In genomic region chr19:28963513-28963841, GRCm38 (mm10) we compare ENCODE assay signal across 9 mouse cellular contexts. TPM values are rescaled to one million over a fixed set of nuclear protein-coding genes. Genes with fewer than 3 reads are reported as not detected.
DNase-seq lines count a peak whose midpoint lies in the region; ATAC-seq and TF ChIP-seq lines count a peak whose summit lies in the region.
"Had no signal": no experiment of that assay in that cellular context is flagged by ENCODE, and none has a peak within 500 bp of the region (broad histone marks: within the 10 kb centered on the region; RNA-seq: fewer than 3 reads in every experiment).

No protein-coding gene starts in this region.

- no peaks in the 10 kb centered on the region for H3K9me3 ChIP-seq in heart, embryonic 16.5 days (replicated peaks; ENCODE audit: control insufficient read depth, low read length)

- no peak for ATAC-seq in heart, embryonic 16.5 days (replicated peaks; ENCODE audit: extremely low read depth, insufficient read depth, low FRiP score)

- no peak for TF ChIP-seq CTCF in bone marrow, adult 2 months (IDR thresholded peaks at IDR 0.05; ENCODE audit: control insufficient read depth, insufficient read depth, low read length)

- intact Hi-C loops in left cerebral cortex, postnatal 25 days (cut with DNase I) = loop anchor here (2.0 to 10.0 kb wide), 4 partner anchors 55 to 289 kb away; partner anchors contain the start of gene Jak2

- no peaks in the 10 kb centered on the region for H3K27me3 ChIP-seq in heart, embryonic 16.5 days (ENCODE audit: control insufficient read depth, insufficient read depth, low read length)

- no peaks in the 10 kb centered on the region for H3K36me3 ChIP-seq in heart, embryonic 16.5 days (ENCODE audit: control insufficient read depth, insufficient read depth)
- H3K36me3 ChIP-seq in macrophage (ENCODE audit: inconsistent target) = no peaks in the 10 kb centered on the region

- no peaks in the 10 kb centered on the region for H3K79me2 ChIP-seq in macrophage (ENCODE audit: inconsistent target)

- no peak for TF ChIP-seq POLR2A in bone marrow, adult 2 months (IDR thresholded peaks at IDR 0.05; ENCODE audit: borderline replicate concordance, control insufficient read depth, low read depth, low read length)

- peak overlapping the region; percentile 95 for H3K27ac ChIP-seq in heart, embryonic 16.5 days (ENCODE audit: low read length)
- H3K27ac ChIP-seq in bone marrow, adult 2 months (ENCODE audit: control insufficient read depth, insufficient read depth, low read depth, low read length, poor library complexity) = peak overlapping the region; percentile 76; the same call in 1 of the 2 replicates
- no peak overlapping the region for H3K27ac ChIP-seq in macrophage

- peak overlapping the region; percentile 73 for H3K4me2 ChIP-seq in heart, embryonic 16.5 days (ENCODE audit: low read depth, low read length)

- peak overlapping the region; percentile 83 for H3K9ac ChIP-seq in heart, embryonic 16.5 days (ENCODE audit: low read length)

- DNase-seq in heart, adult 11 months = no peak
- DNase-seq in gonadal fat pad, adult 2 months (ENCODE audit: low read depth) = peak; percentile 67
- DNase-seq in cerebellum, postnatal 36 days = no peak
- DNase-seq in thymus, postnatal 4 days = no peak
- DNase-seq in left cerebral cortex, postnatal 25 days (ENCODE audit: low spot score in 2 of 2) = no peak

- WGBS in heart, embryonic 16.5 days = 3% methylated on average over 4 of the region's 4 CpGs
- WGBS in bone marrow, adult 2 months = 3% methylated on average over 4 of the region's 4 CpGs
- WGBS in macrophage (ENCODE audit: missing documents) = 0% methylated on average over 4 of the region's 4 CpGs

- peaks cover 22% of the 10 kb centered on the region for H3K4me1 ChIP-seq in heart, embryonic 16.5 days (ENCODE audit: control insufficient read depth, insufficient read depth, low read length)
- peaks cover 5% of the 10 kb centered on the region; the same call in 1 of the 2 replicates for H3K4me1 ChIP-seq in bone marrow, adult 2 months (ENCODE audit: control insufficient read depth, insufficient read depth, low read length)

- H3K4me3 ChIP-seq in heart, embryonic 16.5 days (ENCODE audit: low read length) = peak overlapping the region; percentile 65
- peak overlapping the region; percentile 91 for H3K4me3 ChIP-seq in bone marrow, adult 2 months (replicated peaks; ENCODE audit: control insufficient read depth, low read depth, low read length)
- peak overlapping the region; percentile 20; the same call in 1 of the 2 replicates for H3K4me3 ChIP-seq in macrophage (ENCODE audit: inconsistent target)

RNA-seq across cellular contexts. Expression of gene Plpp6, which starts 0.3 kb away (rescaled TPM):
- 7.9 and 8.8 TPM in 2 replicates for polyA plus RNA-seq in heart, embryonic 16.5 days (2015; fragmentation: Nextera tagmentation; extraction: Ambion mirVana)
- polyA plus RNA-seq in bone marrow, adult 2 months (2011; ENCODE audit: insufficient read depth, insufficient read length, low replicate concordance, missing spikeins) = 1.6 and 3.5 TPM in 2 replicates
- polyA plus RNA-seq in gonadal fat pad, adult 2 months (2012; rRNA removed) = 30.3 and 49.1 TPM in 2 replicates
- total RNA-seq in macrophage (2018; cell fraction: chromatin; rRNA removed) = 10 to 100 TPM in 1 of 26 experiments, 1 to 10 TPM in 23, under 1 TPM in 2; 0.76 to 10.5 (median 4.0) TPM
- 10 to 100 TPM in 12 of 26 experiments, 1 to 10 TPM in 14; 5.7 to 14.4 (median 9.8) TPM for total RNA-seq in macrophage (2018; cell fraction: cytosol; rRNA removed)
- 10 to 100 TPM in 12 of 26 experiments, 1 to 10 TPM in 14; 2.9 to 21.6 (median 9.9) TPM for total RNA-seq in macrophage (2018; cell fraction: nucleus; rRNA removed)
- polyA plus RNA-seq in macrophage (2018) = 8.4 to 10.5 TPM (median 8.5 TPM) in 3 replicates
- 10 to 100 TPM; 54.0 to 58.6 TPM for total RNA-seq in left cerebral cortex, postnatal 25 days (2021)

RNA-seq across cellular contexts. Expression of gene 4430402I18Rik, which starts 4.1 kb away (rescaled TPM):
- 11.0 and 11.2 TPM in 2 replicates for polyA plus RNA-seq in heart, embryonic 16.5 days (2015; fragmentation: Nextera tagmentation; extraction: Ambion mirVana)
- not detected in 2 replicates for polyA plus RNA-seq in bone marrow, adult 2 months (2011; ENCODE audit: insufficient read depth, insufficient read length, low replicate concordance, missing spikeins)
- 10.0 and 12.4 TPM in 2 replicates for polyA plus RNA-seq in gonadal fat pad, adult 2 months (2012; rRNA removed)
- total RNA-seq in macrophage (2018; cell fraction: chromatin; rRNA removed) = 1 to 10 TPM in 14 of 26 experiments, under 1 TPM in 5, not detected in 7; 0.29 to 6.2 (median 1.5) TPM
- 1 to 10 TPM in 3 of 26 experiments, under 1 TPM in 23; 0.14 to 1.9 (median 0.57) TPM for total RNA-seq in macrophage (2018; cell fraction: cytosol; rRNA removed)
- 1 to 10 TPM in 6 of 26 experiments, under 1 TPM in 11, not detected in 9; 0.31 to 3.3 (median 0.80) TPM for total RNA-seq in macrophage (2018; cell fraction: nucleus; rRNA removed)
- 0.27 to 0.75 TPM in 2 of 3 replicates, not detected in the other for polyA plus RNA-seq in macrophage (2018)
- total RNA-seq in left cerebral cortex, postnatal 25 days (2021) = 1 to 10 TPM; 5.0 to 6.6 TPM
- total RNA-seq: MEL had no signal

RNA-seq across cellular contexts. Expression of gene Cdc37l1, which starts 26.7 kb away (rescaled TPM):
- polyA plus RNA-seq in heart, embryonic 16.5 days (2015; fragmentation: Nextera tagmentation; extraction: Ambion mirVana) = 54.7 and 55.7 TPM in 2 replicates
- 17.0 and 32.0 TPM in 2 replicates for polyA plus RNA-seq in bone marrow, adult 2 months (2011; ENCODE audit: insufficient read depth, insufficient read length, low replicate concordance, missing spikeins)
- polyA plus RNA-seq in gonadal fat pad, adult 2 months (2012; rRNA removed) = 27.7 and 28.2 TPM in 2 replicates
- total RNA-seq in macrophage (2018; cell fraction: chromatin; rRNA removed) = 100 to 1,000 TPM in 16 of 26 experiments, 10 to 100 TPM in 10; 38.4 to 227 (median 120) TPM
- 10 to 100 TPM in 20 of 26 experiments, 1 to 10 TPM in 6; 7.0 to 22.9 (median 12.1) TPM for total RNA-seq in macrophage (2018; cell fraction: cytosol; rRNA removed)
- total RNA-seq in macrophage (2018; cell fraction: nucleus; rRNA removed) = 100 to 1,000 TPM in 13 of 26 experiments, 10 to 100 TPM in 13; 52.6 to 234 (median 99.3) TPM
- polyA plus RNA-seq in macrophage (2018) = 15.5 to 19.2 TPM (median 18.1 TPM) in 3 replicates
- 10 to 100 TPM; 91.4 to 99.5 TPM for total RNA-seq in left cerebral cortex, postnatal 25 days (2021)

Comparison
In these comparisons a context has a peak if more than half of its experiments do, and no peak if none do; other contexts are left out.
1. H3K4me3 ChIP-seq: peak in every context shown above with its lines; median percentile 91 in bone marrow, adult 2 months; 65 in heart, embryonic 16.5 days; 20 in macrophage.